Comparison of ENCODE assay signal across 25 mouse cellular contexts in the genomic region with DNA sequence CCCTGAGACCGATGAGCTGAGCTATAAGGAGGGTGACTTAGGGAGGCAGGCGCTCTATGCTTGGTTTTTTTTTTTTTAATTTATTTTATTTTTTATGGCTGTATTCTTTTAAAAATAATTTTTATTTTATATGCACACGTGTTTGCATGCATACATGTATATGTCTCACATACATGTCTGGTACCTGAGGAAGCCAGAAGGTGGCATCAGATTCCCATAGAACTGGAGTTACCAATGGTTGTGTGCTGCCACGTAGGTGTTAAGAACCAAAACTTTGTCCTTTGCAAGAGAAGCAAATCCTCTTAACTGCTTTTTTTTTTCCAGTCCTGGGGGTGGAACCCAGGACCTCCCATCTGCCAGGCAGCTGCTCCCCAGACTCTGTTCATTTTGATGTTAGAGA. TPM values are rescaled to one million over a fixed set of nuclear protein-coding genes. Genes with fewer than 3 reads are reported as not detected.
"Had no signal": no experiment of that assay in that cellular context is flagged by ENCODE, and none has a peak within 500 bp of the region (broad histone marks: within the 10 kb centered on the region; RNA-seq: fewer than 3 reads in every experiment).

No protein-coding gene starts in this region.

- H3K9ac ChIP-seq: liver, embryonic 14.5 days; lung, embryonic 15.5 days; midbrain, embryonic 13.5 days had no signal

- H3K4me3 ChIP-seq: layer of hippocampus, adult 2 months; lung, embryonic 15.5 days; megakaryocyte, embryonic 14.5 days; midbrain, embryonic 10.5 days; midbrain, embryonic 13.5 days had no signal

- DNase-seq: kidney, adult 2 months; kidney, postnatal 25 days; layer of hippocampus, adult 9-11 months; lung, adult 18-20 months; lung, postnatal 10 days; thymus, adult 2 months; thymus, postnatal 14 days; thymus, postnatal 4 days had no signal

- H3K36me3 ChIP-seq: lung, embryonic 15.5 days; midbrain, embryonic 10.5 days; midbrain, embryonic 13.5 days had no signal

- H3K27ac ChIP-seq: kidney, postnatal 0 days; layer of hippocampus, adult 2 months; liver, embryonic 14.5 days; lung, embryonic 15.5 days; midbrain, embryonic 10.5 days; midbrain, embryonic 13.5 days; stomach, postnatal 0 days had no signal

- H3K9me3 ChIP-seq: lung, embryonic 15.5 days; midbrain, embryonic 10.5 days had no signal

- H3K27me3 ChIP-seq: lung, embryonic 15.5 days; megakaryocyte, embryonic 14.5 days; midbrain, embryonic 13.5 days had no signal

- H3K4me2 ChIP-seq: lung, embryonic 15.5 days; midbrain, embryonic 13.5 days had no signal

- ATAC-seq: intestine, postnatal 0 days; midbrain, embryonic 13.5 days had no signal

- H3K4me1 ChIP-seq: lung, embryonic 15.5 days; midbrain, embryonic 10.5 days; midbrain, embryonic 13.5 days had no signal

RNA-seq across cellular contexts. Expression of a gene that starts 1.2 kb away (rescaled TPM):
- polyA plus RNA-seq: kidney, embryonic 14.5 days; liver, adult 2 months; midbrain, embryonic 10.5 days; midbrain, embryonic 13.5 days; midbrain, postnatal 0 days; neural tube, embryonic 14.5 days; stomach, embryonic 14.5 days; stomach, postnatal 0 days had no signal

RNA-seq across cellular contexts. Expression of a gene that starts 13.8 kb away (rescaled TPM):
- polyA plus RNA-seq: intestine, postnatal 0 days; kidney, embryonic 14.5 days; limb, embryonic 11.5 days; limb, embryonic 14.5 days; midbrain, embryonic 10.5 days; midbrain, embryonic 13.5 days; midbrain, postnatal 0 days; neural tube, embryonic 11.5 days; neural tube, embryonic 14.5 days; stomach, embryonic 14.5 days; stomach, postnatal 0 days had no signal
